Mouse (Mus musculus): ENCODE measurements around the gene Hapln2. TPM values are rescaled to one million over a fixed set of nuclear protein-coding genes. Genes with fewer than 3 reads are reported as not detected.

The Hapln2 gene
- total RNA-seq, 2 experiments from 2014 or later: not detected

DNA sequence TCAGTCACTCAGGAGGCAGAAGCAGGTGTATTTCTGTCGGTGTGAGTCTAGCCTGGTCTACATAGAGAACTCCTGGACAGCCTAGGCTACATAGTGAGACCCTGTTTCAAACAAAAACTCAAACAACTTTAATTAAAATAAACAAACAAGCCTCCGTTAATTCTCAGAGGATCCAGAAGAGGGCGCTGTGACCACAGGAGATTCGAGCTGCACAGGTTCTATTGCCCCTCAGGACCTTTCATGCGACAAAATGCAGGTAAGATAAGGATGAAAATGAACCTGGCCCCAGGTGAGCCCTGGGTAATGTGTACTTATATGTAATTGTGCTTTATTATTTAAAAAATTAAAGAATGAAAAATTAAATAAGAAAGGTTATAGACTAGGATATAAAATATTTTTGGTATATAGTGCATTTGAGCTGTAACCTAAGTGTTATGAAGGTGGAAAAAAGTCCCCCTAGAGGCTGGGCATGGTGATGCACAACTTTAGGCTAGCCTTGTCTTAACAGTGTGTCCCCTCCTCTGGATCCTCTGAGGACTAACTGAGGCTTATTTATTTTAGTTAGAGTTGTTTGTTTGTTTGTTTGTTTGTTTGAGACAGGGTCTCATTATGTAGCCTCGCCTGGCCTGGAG lies 16.6 kb downstream of the Hapln2 start:
- peak in 1 of 2 experiments; percentile 34 for DNase-seq
- intact Hi-C loops (cut with DNase I): loop anchor here (1.0 kb wide), 1 partner anchor 61 kb away; no protein-coding TSS in a partner anchor

DNA sequence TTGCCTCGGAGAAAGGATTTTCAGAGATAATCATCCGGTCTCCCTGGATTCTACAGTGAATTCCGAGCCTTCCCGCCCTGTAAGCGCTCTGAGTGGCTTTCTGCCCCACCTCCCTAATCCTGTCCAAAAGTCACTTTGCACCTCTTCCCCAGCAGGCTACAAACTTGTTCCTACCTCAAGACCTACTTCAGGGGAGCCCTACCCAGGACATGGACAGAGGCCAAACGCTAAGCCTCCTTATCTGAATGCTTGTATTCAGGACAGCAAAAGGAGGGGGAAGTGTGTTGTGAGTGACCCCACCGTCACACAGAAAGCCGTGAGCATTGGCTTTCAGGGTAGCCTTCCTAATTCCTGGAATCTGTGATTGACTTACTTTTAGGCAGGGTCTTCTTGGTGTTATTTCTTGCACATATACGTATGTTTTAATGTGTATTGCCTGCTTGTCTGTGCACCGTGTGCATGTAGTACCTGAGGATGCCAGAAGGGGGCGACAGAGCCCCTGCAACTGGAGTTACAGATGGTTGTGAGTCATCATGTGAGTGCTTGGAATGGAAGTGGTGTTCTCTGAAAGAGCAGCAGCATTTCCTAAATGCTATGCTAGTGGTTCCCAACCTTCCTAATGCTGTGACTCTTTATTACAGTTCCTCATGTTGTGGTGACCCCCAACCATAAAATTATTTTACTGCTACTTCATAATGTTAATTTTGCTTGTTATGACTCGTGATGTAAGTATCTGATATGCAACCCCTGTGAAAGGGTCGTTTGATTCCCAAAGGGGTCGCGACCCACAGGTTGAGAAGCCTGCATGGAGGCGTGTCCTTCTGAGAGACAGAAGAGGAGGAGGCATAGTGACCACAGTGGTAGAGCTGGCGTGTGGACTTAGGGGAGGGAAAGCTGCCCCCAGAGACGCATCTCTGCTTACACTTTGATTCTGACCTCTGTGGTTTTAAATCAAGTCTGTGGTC lies 21.3 kb downstream of the Hapln2 start:
- no peak for DNase-seq

DNA sequence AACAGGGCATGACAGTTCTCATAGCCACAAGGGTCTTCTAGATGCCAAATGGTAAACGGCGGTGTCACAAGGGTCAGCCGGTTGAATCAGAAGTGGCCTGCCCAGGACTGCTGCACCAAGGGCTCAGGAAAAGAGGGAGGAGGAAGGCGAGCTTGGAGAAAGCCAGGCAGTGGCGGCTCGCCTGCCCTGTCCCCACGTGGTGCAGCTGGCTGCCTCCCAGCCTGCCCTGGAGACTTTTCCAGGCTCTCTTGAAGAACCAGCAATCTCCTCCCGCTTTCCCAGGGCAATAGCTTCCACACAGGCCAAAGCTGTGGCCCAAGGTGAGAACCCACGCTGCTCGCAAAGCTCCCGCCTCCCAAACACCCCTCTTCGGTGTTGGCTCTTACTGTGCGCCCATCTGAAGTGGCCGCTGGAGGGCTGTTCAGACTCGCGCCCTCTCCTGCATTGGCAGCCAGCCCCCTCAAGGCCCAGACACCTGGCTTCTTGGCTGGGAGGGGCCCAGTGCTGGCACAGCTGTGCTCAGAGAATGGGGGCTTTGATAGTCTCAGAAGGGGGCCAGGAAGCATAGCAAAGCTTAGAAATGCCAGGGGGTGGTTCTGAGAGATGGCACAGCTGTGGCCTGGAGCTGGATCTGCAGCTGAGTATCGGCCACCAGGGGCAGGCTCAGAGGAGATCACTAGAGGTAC lies 24.9 kb downstream of the Hapln2 start:
- intact Hi-C loops (cut with DNase I): loop anchor here (10.0 kb wide), 1 partner anchor 192 kb away; no protein-coding TSS in a partner anchor
- peak in 1 of 2 experiments; percentile 40 for DNase-seq

More for the DNA sequence above, 21.3 kb downstream of the Hapln2 start:
- intact Hi-C loops (cut with DNase I): loop anchor here (10.0 kb wide), 1 partner anchor 189 kb away; no protein-coding TSS in a partner anchor

DNA sequence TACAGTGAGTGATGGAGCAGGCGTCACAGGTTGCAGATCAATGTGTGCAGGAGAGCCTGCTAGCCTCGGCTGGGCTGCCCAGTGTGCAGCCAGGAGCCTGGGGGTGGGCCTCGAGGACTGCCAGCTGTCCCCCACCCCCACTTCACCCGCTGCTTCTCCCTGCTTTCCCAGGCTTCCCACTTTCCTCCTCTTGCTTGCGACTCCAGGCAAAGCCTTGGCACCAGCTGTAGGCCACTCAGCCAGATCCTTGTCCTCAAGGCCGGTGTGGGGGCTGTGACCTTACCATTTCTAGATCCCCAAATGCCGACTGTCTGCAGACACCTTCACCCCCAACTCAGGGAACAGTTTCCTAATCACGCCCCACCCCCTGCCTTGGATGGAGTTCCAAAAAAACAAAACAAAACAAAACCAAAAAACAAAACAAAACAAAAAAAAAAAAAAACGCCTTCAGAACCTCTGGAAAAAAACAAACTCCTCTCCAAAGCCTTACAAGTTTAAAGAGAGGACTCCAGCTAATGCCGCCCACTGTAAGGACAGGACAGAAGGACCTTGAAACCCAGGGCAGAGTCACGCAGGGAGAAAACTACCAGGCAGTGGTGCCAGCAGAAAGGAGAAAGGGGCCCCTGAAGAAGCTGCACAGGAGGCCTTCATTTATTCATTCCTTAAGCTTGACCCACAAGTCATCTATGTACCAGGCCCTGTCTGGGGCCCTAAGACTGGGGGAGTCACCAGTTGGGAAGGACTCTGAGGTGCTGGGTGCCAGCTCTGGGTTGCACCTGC lies 26.4 kb downstream of the Hapln2 start:
- intact Hi-C loops (cut with DNase I): loop anchor here (10.0 kb wide), 1 partner anchor 194 kb away; no protein-coding TSS in a partner anchor
- DNase-seq: no peak

DNA sequence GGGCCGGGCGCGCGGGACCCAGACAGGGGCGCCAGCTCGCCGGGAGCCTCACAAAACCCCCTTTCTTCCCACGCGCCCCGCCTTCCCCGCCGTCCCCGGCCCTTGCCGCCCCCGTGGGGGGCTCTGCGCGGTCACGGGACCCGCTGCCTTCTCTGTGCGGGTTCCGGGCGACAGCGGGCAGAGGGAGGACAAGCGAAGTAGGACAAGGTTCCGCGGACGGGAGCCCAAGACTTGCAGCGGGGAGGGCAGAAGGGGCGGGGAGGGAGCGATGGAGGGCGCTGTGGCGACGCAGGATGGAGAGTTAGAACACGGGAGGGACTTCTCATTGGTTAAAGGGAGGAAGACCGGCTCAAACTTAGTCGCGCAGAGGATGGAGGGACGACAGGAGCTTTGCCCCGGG lies 27.2 kb downstream of the Hapln2 start, which contains the start of gene Bcan:
TSS of gene Bcan (minus strand) at position 50 of the 400 bp plus-strand sequence.
- intact Hi-C loops (cut with DNase I): loop anchor here (10.0 kb wide), 1 partner anchor 195 kb away; no protein-coding TSS in a partner anchor
- DNase-seq: no peak

DNA sequence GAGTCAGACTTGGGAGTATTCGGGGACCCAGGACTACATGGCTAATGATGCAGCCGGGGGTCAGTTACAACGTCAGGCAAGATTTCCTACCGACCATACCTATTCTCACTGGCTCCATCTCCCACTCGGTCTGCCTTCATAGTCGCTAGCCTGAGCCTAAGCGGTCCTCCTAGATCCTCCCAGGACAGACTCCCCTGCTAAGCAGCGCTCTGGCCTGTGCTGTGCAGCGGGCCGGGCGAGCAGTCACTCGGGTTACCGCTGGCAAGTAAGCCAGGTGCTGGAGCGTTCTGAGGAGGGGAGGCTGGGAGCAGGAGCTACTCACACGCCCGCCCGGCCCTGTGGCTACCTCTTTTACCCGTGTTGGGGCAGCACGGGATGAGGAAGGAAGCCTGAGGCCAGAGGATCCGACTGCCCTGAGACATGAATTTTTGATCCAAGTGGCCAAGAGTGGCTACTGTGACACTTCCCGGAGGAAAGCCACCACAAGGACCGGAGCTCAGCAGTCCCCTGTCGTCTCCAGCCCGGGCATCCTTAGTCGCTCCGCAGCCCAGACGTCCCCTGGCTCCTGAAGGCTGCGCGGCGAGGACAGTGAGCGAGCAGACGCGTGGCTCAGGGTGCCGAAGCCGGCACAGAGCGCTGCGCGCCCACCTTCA lies 28.0 kb downstream of the Hapln2 start:
- intact Hi-C loops (cut with DNase I): loop anchor here (5.0 kb wide), 1 partner anchor 37 kb away; no protein-coding TSS in a partner anchor

DNA sequence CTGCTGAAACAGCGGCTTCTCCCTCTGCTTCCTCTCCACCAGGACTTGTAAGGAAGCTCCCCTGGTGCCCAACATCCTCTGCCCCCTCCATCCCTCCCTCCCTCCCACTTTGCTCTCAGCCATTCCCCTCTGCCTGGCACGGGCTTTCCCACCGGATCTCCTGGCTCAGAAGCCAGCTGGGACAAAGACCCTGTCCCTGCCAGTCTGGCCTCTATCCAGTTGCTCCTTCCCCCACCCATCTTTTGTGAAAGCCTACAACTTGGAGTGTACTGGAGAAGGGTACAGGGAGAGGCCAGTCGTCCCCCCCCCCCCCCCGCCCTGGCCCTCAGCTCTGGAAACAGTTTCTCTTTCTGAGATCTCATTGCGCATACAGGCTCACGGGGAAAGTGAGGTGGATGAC lies 28.6 kb downstream of the Hapln2 start:
- intact Hi-C loops (cut with DNase I): loop anchor here (5.0 kb wide), 1 partner anchor 36 kb away; no protein-coding TSS in a partner anchor
- DNase-seq: no peak

More for the DNA sequence above, 28.0 kb downstream of the Hapln2 start:
- DNase-seq: no peak

DNA sequence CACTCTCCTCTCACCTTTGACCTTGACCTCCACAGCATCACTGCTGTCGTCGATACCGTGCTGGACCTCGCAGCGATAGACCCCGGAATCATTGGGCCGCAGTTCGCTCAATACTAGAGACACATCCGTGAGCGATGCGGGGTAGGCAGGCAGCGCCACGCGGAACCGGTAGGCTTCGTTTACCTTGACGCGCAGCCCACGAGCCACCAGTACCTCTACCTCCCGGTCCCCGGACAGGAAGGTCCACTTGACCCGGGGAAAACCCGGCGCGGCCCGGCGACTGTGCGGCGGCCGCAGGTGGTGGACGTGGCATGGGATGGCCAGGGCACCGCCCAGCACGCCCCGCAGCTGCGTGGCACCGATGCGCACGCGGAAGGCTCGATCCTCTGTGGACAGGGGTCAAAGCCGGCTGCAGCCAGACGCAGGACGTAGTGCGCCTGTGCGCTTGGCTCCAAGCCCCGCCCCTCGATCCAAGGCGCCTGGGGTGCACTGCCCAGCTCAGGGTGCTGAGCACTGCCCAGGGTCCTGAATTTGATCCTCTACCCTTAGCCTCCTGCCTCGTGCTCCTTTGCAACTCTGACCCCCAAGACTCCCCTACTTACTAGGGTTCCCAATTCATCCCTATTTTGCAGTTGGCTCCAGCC lies 30.3 kb downstream of the Hapln2 start:
- DNase-seq: peak in 1 of 2 experiments; percentile 61
- intact Hi-C loops (cut with DNase I): loop anchor here (5.0 kb wide), 1 partner anchor 35 kb away; no protein-coding TSS in a partner anchor

DNA sequence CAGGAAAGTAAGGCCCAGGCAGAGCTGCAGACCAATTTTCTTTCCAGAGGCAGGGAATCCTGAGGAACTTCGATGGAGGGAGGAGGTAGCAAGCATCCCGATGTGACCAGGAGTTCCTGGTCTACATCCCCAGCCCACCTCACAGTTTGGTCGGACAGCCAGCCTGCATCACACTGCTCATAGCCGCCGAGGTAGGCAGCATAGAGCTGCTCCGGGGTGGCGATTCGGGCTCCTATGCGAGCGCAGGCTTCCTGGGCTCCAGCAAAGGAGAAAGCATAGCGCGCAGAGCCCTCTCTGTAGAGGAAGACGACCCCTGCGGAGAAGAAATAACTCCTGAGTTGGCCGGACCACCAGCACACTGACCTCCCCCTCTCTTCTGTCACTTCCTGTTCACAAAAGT lies 31.0 kb downstream of the Hapln2 start:
- intact Hi-C loops (cut with DNase I): loop anchor here (5.0 kb wide), 1 partner anchor 34 kb away; no protein-coding TSS in a partner anchor

DNA sequence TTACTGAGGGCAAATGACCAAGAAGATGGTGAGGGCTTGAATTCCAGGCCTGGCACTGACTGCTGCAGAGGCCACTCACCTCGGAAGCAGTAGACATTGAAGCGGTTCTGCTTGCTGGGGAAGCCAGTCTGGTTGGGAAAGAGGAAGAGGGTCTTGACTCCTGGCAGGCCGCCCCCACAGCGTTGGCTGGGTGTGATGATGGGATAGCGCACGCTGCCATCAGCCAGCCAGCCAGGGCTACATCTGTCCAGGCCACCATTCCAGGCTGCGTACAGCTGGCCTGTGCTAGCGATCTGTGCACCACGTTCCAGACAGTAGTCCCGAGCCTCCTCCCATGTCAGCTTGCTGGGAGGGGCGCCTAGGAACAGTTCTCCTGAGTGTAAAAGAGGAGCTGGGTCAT lies 32.1 kb downstream of the Hapln2 start:
- intact Hi-C loops (cut with DNase I): loop anchor here (5.0 kb wide), 1 partner anchor 33 kb away; no protein-coding TSS in a partner anchor
- DNase-seq: no peak

More for the DNA sequence above, 31.0 kb downstream of the Hapln2 start:
- no peak for DNase-seq

DNA sequence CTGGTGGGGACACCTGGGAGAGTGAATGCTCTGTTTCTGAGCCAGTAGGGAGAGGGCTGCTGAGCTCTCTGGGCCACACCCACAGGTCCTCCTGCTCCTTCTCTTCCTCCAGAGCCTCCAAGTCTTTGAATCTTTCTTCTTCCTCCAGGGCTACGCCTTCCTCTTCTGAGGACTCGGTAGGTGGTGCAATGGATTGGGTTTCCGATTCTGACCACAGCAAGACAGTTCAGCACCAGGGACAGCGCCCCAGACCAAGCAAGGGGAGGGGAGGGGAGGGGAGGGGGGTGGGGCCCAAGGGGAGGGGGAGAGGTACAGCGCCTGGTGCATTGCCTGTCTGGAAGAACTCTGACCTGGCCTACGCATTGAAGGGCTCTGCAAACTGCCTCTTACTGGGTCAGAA lies 33.9 kb downstream of the Hapln2 start:
- DNase-seq: peak in 1 of 2 experiments; percentile 66
- intact Hi-C loops (cut with DNase I): no loop called here

DNA sequence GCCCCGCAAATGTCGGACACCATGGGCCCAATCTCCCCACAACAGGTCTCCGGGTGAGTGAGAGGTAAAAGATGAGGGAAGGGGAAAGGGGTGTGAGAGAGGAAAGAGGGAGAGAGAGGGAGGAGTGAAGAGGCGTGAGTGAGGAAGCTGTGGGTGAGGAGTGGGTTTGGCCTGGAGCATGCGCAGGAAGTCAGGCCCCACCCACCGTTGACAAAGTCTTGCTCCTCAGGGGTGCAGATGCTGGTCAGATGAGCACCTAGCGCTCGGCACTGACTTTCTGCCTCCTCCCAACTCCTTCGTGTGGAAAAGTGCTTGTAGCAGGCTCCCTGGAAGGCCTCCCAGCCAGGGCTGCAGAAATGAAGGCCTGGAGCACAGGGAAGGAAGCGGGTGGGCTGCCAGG lies 37.4 kb downstream of the Hapln2 start:
- no peak for DNase-seq
- intact Hi-C loops (cut with DNase I): no loop called here

DNA sequence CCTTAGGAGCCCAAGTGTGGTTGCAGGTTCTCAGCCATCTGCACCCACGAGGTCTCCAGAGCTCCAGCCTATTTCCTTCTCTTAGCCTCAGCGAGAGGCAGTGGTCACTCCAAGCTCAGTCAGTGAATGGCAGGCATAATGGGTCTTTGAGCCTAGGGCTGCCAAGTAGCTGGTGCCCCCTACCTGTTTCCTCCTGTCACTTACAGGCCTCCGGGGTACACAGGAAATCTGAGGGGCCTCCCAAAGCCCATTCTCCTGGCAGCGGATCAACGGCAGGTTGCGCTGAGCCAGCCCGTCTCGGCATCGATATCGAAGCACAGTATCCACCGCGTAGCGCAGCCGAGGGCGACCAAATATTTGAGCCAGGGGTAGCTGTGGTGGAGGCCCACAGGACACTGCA lies 39.3 kb downstream of the Hapln2 start:
- intact Hi-C loops (cut with DNase I): no loop called here
- no peak for DNase-seq

DNA sequence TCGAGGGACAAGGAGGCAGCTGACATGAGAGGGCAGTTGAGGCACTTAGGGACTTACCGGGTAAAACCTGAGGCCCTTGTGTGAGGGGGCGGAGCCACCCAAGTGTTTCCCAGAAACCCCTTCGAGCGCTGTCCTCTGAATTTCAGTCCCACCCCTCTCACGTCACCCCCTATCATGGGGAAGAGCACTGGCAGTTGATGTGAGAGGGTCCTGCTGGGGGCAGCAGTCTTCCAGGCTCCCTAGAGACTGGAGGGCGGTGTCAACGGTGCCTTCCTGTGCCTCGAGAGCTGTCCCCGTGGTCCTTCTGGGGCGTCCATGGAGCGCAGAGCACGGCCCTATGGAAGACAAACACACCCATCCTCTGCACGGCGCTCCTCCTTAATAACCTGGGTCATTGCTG lies 39.8 kb downstream of the Hapln2 start:
- intact Hi-C loops (cut with DNase I): loop anchor here (1.0 to 2.0 kb wide), 2 partner anchors 17 to 53 kb away; no protein-coding TSS in a partner anchor
- no peak for DNase-seq

DNA sequence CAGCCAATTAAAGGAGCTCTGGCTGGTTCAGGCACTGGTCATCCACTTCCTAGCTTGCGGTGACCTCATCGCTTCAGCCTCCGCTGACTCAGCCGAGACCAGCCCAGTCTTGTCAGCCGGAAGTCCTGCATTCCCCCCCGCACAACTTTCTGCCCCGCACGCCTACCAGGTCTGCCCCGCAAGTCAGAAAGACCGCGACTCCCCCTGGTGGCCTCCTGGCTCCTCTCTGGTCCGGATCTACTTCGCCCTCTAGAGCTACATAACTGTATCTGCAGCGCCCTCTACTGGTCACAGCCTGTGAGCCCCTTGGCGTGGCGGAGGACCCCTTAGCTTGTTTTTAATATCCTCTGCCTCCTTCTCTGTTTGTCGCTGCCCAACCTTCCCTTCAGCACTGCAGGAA lies 40.5 kb downstream of the Hapln2 start:
- DNase-seq: peak; percentile 96 to 99
- intact Hi-C loops (cut with DNase I): loop anchor here (1.0 to 2.0 kb wide), 2 partner anchors 17 to 52 kb away; no protein-coding TSS in a partner anchor

DNA sequence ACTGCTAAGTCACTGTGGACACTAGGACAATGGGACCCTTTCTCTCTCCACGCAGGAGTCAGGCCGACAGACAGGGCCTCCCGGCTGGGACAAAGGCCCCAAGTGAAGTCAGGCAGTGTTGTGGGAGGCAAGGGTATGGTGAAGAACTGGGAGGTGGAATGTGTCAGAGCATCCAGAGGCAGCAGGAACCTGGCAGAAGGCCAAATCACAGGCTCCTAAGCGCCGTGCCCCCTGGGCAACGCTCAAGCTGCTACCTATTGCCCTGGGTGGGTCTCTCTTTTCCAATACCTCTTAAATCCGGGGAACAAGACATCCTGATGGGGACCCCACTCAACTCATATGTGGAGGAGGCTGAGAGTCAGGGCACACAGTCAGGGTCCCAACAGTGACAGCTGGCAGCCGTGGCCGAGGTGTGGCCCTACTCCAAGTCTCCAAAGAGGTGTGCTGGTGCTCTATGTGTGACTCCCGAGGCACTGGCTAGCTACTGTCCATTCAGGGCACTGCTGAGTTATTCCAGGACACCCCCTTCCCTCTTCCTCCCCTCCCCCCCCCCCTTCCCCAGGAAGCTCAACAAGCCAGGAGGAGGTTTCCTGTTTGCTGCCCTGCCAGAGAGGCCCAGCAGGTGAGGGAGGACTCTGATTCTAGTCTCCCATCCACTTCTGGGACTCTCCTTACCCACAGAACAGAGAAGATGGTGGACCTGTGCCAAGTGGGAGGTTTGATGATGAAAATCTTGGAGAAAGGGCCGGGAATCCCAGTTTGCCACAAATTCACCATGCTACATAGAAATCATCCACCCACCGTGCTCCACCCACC lies 41.7 kb downstream of the Hapln2 start:
- DNase-seq: no peak
- intact Hi-C loops (cut with DNase I): loop anchor here (2.0 kb wide), 1 partner anchor 51 kb away; no protein-coding TSS in a partner anchor

DNA sequence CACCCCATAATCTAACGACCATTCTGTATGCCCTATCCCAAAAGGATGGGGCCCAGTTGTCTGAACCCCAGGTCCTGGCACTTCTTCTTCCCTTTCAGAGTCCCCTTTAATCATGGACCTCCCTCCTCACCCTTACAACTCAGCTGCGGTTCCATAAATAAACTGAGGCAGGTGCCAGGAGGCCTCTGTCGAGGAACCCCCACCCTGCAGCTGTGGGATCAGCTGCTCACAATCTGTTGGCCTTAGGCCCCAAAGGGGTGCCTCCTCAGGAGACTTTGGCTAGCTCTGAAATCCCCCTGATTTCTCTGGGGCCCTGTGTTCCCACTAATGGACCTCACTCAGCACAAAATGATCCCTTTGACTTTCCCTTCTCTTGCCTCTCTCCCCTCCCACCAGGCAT lies 43.3 kb downstream of the Hapln2 start:
- DNase-seq: no peak
- intact Hi-C loops (cut with DNase I): no loop called here
